Mouse (Mus musculus) lung, postnatal 10 days (tissue): Measurements from ENCODE around the gene Vmn2r113.
"Not testable (repeated sequence)": the region's sequence is repeated elsewhere in the genome, so short reads cannot be mapped to it uniquely, and the experiment has no call there.

Experiments used
- DNase-seq: peaks from one replicate; pipeline ENCODE4 v3.0.0; 2021

Gene Vmn2r113

DNA sequence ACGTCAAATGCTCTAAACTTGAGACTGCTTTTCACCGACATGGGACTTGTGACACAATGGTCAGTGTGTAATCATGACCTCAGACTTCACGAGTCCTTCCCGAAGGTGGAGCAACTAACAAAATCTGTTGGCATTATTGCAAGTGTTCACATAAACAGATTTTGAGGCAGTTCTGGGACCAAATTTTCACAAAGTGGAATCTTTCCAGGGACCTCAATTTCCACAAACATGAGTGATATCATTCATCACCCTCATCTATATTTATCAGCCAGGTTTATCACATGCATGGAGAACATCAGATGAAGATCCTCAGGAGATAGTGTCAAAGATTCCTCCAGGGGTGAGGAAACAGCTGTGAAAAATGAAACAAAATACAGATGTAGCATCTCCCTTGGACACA lies at the start of gene Vmn2r113:
TSS of gene Vmn2r113 (plus strand) at position 301 of the 400 bp plus-strand sequence.
- not testable (repeated sequence) for DNase-seq
